Mouse (Mus musculus): Measurements from ENCODE around the gene Etv6.

- TF ChIP-seq CTCF (IDR thresholded peaks at IDR 0.05; ENCODE audit: borderline replicate concordance, insufficient read depth, low read length), result no peak
- no peak for TF ChIP-seq POLR2A (IDR thresholded peaks at IDR 0.05; ENCODE audit: low read depth, low read length)
These were observed 74.2 kb downstream of the Etv6 start for GRCm38 (mm10) chr6:134109675-134110074.
